Comparison of ENCODE assay signal across 9 mouse cellular contexts in the genomic region with DNA sequence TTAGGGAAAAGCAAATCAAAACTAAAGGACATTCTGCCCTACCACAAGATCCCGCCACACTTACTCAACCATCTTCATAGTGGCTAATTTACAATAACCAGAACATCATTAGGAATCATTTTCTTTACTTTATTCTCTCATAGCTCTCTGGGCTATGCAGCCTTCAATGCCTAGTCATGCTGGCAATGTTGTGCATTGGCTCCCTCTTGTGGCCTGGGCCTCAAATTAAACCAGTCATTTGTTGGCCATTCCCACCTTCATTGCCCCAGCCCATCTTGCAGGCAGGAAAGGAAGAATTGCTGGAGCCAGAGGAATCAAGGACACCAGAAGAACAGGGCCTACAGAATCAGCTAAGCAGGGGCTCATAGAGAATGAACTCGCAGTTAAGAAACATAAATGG.
DNase-seq lines count a peak whose midpoint lies in the region; ATAC-seq and TF ChIP-seq lines count a peak whose summit lies in the region.
"Had no signal": no experiment of that assay in that cellular context is flagged by ENCODE, and none has a peak within 500 bp of the region (broad histone marks: within the 10 kb centered on the region; RNA-seq: fewer than 3 reads in every experiment).

No protein-coding gene starts in this region.

- peak in 1 of 2 experiments; percentile 2 for DNase-seq in cerebellum, adult 2 months
- no peak for DNase-seq in cerebellum, adult 9-11 months
- peak; percentile 3 for DNase-seq in thymus, adult 2 months
- DNase-seq in thymus, adult 18-20 months: no peak
- peak; percentile 75 for DNase-seq in embryo, embryonic 11 days
- DNase-seq in kidney, adult 18-20 months: peak; percentile 7
- DNase-seq in lung, postnatal 25 days (ENCODE audit: low spot score): peak; percentile 10
- DNase-seq in stomach, postnatal 0 days (ENCODE audit: low spot score): peak; percentile 62

- no peaks in the 10 kb centered on the region for H3K27me3 ChIP-seq in cerebellum, adult 2 months (ENCODE audit: control insufficient read depth, insufficient read depth, low read length)
- no peaks in the 10 kb centered on the region for H3K27me3 ChIP-seq in thymus, adult 2 months (ENCODE audit: control insufficient read depth, insufficient read depth, low read length)
- H3K27me3 ChIP-seq in stomach, postnatal 0 days (ENCODE audit: control insufficient read depth, insufficient read depth, low read length): no peaks in the 10 kb centered on the region

- no peak for TF ChIP-seq POLR2A in cerebellum, adult 2 months (IDR thresholded peaks at IDR 0.05; ENCODE audit: borderline replicate concordance, insufficient read depth, low read length)
- TF ChIP-seq POLR2A in thymus, adult 2 months (IDR thresholded peaks at IDR 0.05; ENCODE audit: control insufficient read depth, extremely low read depth, insufficient read depth, low read length, poor library complexity): no peak

- no peak overlapping the region for H3K27ac ChIP-seq in cerebellum, adult 2 months (ENCODE audit: insufficient read depth, low read length)
- H3K27ac ChIP-seq in thymus, adult 2 months (ENCODE audit: control insufficient read depth, insufficient read depth, low read length): no peak overlapping the region
- no peak overlapping the region for H3K27ac ChIP-seq in stomach, postnatal 0 days (replicated peaks)

- H3K9me3 ChIP-seq in stomach, postnatal 0 days (ENCODE audit: control insufficient read depth, low read length): no peaks in the 10 kb centered on the region

- H3K4me1 ChIP-seq in cerebellum, adult 2 months (ENCODE audit: control insufficient read depth, insufficient read depth, low read length): no peaks in the 10 kb centered on the region
- H3K4me1 ChIP-seq in thymus, adult 2 months (replicated peaks; ENCODE audit: control insufficient read depth, insufficient read depth, low read length): no peaks in the 10 kb centered on the region
- H3K4me1 ChIP-seq in stomach, postnatal 0 days (replicated peaks; ENCODE audit: control insufficient read depth, insufficient read depth): no peaks in the 10 kb centered on the region

- no peak for ATAC-seq in stomach, postnatal 0 days (ENCODE audit: low FRiP score, low TSS enrichment)

- H3K4me2 ChIP-seq in stomach, postnatal 0 days (replicated peaks; ENCODE audit: low read depth): no peak overlapping the region

- TF ChIP-seq EP300 in stomach, postnatal 0 days (optimal IDR thresholded peaks at IDR 0.05): no peak

- peak; percentile 49; the same call in 1 of the 2 replicates for TF ChIP-seq CTCF in cerebellum, adult 2 months (IDR thresholded peaks at IDR 0.05; ENCODE audit: borderline replicate concordance, insufficient read depth, low read depth, low read length)
- TF ChIP-seq CTCF in thymus, adult 2 months (IDR thresholded peaks at IDR 0.05; ENCODE audit: borderline replicate concordance, control insufficient read depth, extremely low read depth, insufficient read depth, low read length, poor library complexity): no peak
- TF ChIP-seq CTCF in stomach, postnatal 0 days (IDR thresholded peaks at IDR 0.05; ENCODE audit: low read depth): peak; percentile 78

- H3K36me3 ChIP-seq in thymus, adult 2 months (ENCODE audit: control insufficient read depth, insufficient read depth, low read length): no peaks in the 10 kb centered on the region
- no peaks in the 10 kb centered on the region for H3K36me3 ChIP-seq in stomach, postnatal 0 days (ENCODE audit: control insufficient read depth, insufficient read depth, low read length)

- no peak overlapping the region for H3K9ac ChIP-seq in stomach, postnatal 0 days (ENCODE audit: low read length)

- 40% methylated on average over 2 of the region's 2 CpGs for WGBS in cerebellum, adult 2 months
- 50% methylated on average over 2 of the region's 2 CpGs for WGBS in thymus, adult 2 months
- WGBS in stomach, postnatal 0 days: 46% methylated on average over 2 of the region's 2 CpGs

- H3K4me3 ChIP-seq in cerebellum, adult 2 months (replicated peaks; ENCODE audit: insufficient read depth, low read depth, low read length): no peak overlapping the region
- no peak overlapping the region for H3K4me3 ChIP-seq in thymus, adult 2 months (ENCODE audit: control insufficient read depth, insufficient read depth, low read length)
- H3K4me3 ChIP-seq in stomach, postnatal 0 days (ENCODE audit: low read depth, low read length): no peak overlapping the region
- H3K4me3 ChIP-seq: myocyte had no signal

Comparison
In these comparisons a context has a peak if more than half of its experiments do, and no peak if none do; other contexts are left out.
1. DNase-seq: peak in thymus, adult 2 months (single experiment), embryo, embryonic 11 days (single experiment), kidney, adult 18-20 months (single experiment), lung, postnatal 25 days (single experiment) and stomach, postnatal 0 days (single experiment); none in cerebellum, adult 9-11 months (single experiment) and thymus, adult 18-20 months (0 of 2).